Mouse (Mus musculus): ENCODE results near the gene Osbpl5. TPM values are rescaled to one million over a fixed set of nuclear protein-coding genes. Genes with fewer than 3 reads are reported as not detected.

Osbpl5 gene
- polyA plus RNA-seq, 1 experiment from 2014 or later: 2.2 TPM

DNA sequence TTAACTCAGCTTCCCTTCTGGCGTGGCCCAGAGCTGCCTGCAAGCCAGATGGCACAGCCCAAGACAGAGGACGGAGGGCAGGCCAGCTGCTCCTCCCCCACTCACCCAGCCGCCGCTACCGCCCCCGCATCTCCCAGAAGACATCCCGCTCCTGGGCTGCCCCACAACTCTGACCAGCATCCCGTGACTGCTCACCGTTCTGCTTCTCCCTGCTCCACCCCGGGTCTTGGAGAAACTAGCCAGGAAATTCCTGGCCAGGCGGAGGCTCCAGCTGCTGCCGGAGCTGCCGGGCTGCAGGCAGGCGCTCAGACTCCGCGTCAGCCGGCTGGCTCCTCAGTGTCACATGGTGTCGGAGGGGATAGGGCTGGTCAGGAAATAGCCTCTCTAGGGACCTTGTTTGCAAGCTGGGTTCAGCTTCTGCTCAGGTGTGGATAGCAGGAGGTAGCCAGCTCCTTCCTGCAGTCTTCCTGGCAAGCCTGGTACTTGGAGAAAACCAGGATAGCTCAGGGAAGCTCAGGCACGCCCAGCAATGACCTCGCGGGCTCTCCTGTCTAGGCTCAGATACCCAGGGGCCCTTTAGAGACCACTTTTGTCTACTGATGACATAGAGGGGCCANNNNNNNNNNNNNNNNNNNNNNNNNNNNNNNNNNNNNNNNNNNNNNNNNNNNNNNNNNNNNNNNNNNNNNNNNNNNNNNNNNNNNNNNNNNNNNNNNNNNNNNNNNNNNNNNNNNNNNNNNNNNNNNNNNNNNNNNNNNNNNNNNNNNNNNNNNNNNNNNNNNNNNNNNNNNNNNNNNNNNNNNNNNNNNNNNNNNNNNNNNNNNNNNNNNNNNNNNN, 27.4 kb upstream of the Osbpl5 start, which contains the start of gene Mrgpre:
Gene Mrgpre (minus strand): TSS at position 505 of the 834 bp plus-strand sequence.
- ATAC-seq (ENCODE audit: low read depth): peak; percentile 69
- peak within 1 kb of the TSS; percentile 57 for H3K4me2 ChIP-seq (ENCODE audit: low read depth, low read length)
- H3K27ac ChIP-seq (ENCODE audit: low read length): no peak within 1 kb of the TSS
- peak within 1 kb of the TSS; percentile 12; the same call in 1 of the 2 replicates for H3K9ac ChIP-seq (ENCODE audit: low read depth, low read length)
- peak within 1 kb of the TSS; percentile 52 for H3K4me3 ChIP-seq (ENCODE audit: low read depth, low read length)
- WGBS (ENCODE audit: insufficient replicate concordance): 6% methylated on average over 21 of the region's 21 CpGs
- H3K4me1 ChIP-seq (ENCODE audit: control insufficient read depth, low read depth, low read length): no peaks in the 10 kb centered on the region; the same call in 1 of the 2 replicates
- H3K9me3 ChIP-seq (replicated peaks; ENCODE audit: control insufficient read depth, low read length): no peaks in the 10 kb centered on the region
- no peaks in the 10 kb centered on the region for H3K27me3 ChIP-seq (ENCODE audit: control insufficient read depth, insufficient read depth, low read depth, low read length)
- no peaks in the 10 kb centered on the region for H3K36me3 ChIP-seq (ENCODE audit: control insufficient read depth, insufficient read depth)

DNA sequence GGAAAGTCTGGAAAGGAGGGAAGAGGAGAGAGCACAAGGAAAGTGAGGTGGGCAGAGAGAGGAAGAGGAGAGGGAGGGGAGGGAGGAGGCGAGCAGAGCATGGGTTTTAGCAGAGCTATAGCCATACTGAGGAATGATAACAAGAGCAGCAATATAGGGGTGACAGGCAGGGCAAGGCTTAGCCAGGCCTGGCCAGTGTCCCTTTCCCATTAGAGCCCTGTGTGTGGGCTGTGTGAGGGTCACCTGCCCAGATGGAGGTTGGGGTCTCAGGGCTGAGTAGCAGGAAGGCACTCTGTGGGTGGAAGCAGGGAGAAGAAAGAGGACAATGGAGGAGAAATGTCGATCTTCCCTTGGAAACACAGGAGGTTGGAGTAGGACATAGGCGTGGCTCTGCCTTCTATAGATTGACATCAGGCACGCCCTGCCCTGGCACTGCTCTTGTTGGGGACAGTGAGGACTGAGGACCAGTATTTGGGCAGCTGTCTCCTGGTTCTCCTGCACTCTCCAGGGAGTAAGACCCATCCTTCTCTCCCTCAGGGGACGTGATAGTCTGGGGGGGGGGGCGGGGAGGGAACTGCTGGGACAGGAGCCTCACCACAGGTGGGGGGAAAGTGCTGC, 26.7 kb upstream of the Osbpl5 start:
- Histone ChIP-seq H3K27me3 (ENCODE audit: control insufficient read depth, insufficient read depth, low read depth, low read length) (no peaks in the 10 kb centered on the region), H3K4me3 (ENCODE audit: low read depth, low read length) (peak overlapping the region; percentile 52), H3K9me3 (replicated peaks; ENCODE audit: control insufficient read depth, low read length) (no peaks in the 10 kb centered on the region), H3K4me1 (ENCODE audit: control insufficient read depth, low read depth, low read length) (no peaks in the 10 kb centered on the region; the same call in 1 of the 2 replicates), H3K36me3 (ENCODE audit: control insufficient read depth, insufficient read depth) (no peaks in the 10 kb centered on the region), H3K27ac (ENCODE audit: low read length) (no peak overlapping the region), H3K9ac (ENCODE audit: low read depth, low read length) (peak overlapping the region; percentile 12; the same call in 1 of the 2 replicates), H3K4me2 (ENCODE audit: low read depth, low read length) (peak overlapping the region; percentile 57)
- 15% methylated on average over 6 of the region's 6 CpGs for WGBS (ENCODE audit: insufficient replicate concordance)
- ATAC-seq (ENCODE audit: low read depth): no peak; the same call in 1 of the 2 replicates

DNA sequence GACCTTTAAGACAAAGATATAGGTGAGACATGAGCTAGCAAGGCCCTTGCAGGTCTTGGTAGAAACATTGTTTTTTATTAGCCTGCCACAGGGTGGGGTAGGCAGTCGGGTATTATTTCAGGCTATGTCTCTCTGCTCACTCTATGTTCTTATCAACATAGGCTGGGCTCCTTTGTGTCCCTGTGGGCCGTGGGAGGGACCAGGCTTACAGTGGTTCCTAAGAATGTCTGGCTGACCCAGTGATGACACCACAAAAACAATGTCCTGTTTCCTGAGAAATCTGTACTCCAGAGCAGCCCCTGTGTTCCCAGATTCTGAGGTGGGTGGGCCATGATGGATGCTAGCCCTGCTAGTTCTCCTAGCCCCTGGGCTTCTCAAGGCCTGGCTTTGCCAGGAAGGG, 20.6 kb upstream of the Osbpl5 start:
- Histone ChIP-seq H3K27me3 (ENCODE audit: control insufficient read depth, insufficient read depth, low read depth, low read length) (no peaks in the 10 kb centered on the region), H3K4me3 (ENCODE audit: low read depth, low read length) (no peak overlapping the region), H3K4me2 (ENCODE audit: low read depth, low read length) (no peak overlapping the region), H3K9me3 (replicated peaks; ENCODE audit: control insufficient read depth, low read length) (no peaks in the 10 kb centered on the region), H3K4me1 (ENCODE audit: control insufficient read depth, low read depth, low read length) (no peaks in the 10 kb centered on the region), H3K27ac (ENCODE audit: low read length) (no peak overlapping the region), H3K36me3 (ENCODE audit: control insufficient read depth, insufficient read depth) (no peaks in the 10 kb centered on the region), H3K9ac (ENCODE audit: low read depth, low read length) (no peak overlapping the region)
- WGBS (ENCODE audit: insufficient replicate concordance): 28% methylated on average over 2 of the region's 2 CpGs
- ATAC-seq (ENCODE audit: low read depth): no peak

DNA sequence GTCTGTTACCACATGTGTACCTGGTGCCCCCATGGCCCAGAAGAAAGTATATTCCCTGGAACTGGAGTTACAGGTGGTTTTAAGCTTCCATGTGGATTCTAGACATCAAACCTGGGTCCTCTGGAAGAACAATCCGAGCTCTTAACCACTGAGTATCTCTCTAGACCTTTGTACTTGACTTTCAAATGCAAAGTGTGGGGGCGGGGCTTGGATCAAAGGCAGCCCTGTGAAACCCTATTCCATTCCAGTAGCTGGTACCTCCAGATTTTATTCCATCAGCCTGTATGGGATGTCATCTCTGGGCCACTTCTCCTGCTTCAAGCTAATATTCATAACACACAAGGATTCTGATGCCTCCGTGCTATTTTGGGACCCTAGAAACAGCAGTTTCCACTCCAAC, 19.4 kb upstream of the Osbpl5 start:
- Histone ChIP-seq H3K9me3 (replicated peaks; ENCODE audit: control insufficient read depth, low read length) (no peaks in the 10 kb centered on the region), H3K27ac (ENCODE audit: low read length) (no peak overlapping the region), H3K27me3 (ENCODE audit: control insufficient read depth, insufficient read depth, low read depth, low read length) (no peaks in the 10 kb centered on the region), H3K9ac (ENCODE audit: low read depth, low read length) (no peak overlapping the region), H3K4me2 (ENCODE audit: low read depth, low read length) (no peak overlapping the region), H3K4me3 (ENCODE audit: low read depth, low read length) (no peak overlapping the region), H3K36me3 (ENCODE audit: control insufficient read depth, insufficient read depth) (no peaks in the 10 kb centered on the region), H3K4me1 (ENCODE audit: control insufficient read depth, low read depth, low read length) (no peaks in the 10 kb centered on the region)
- 29% methylated on average over 3 of the region's 3 CpGs for WGBS (ENCODE audit: insufficient replicate concordance)
- ATAC-seq (ENCODE audit: low read depth): peak; percentile 69

DNA sequence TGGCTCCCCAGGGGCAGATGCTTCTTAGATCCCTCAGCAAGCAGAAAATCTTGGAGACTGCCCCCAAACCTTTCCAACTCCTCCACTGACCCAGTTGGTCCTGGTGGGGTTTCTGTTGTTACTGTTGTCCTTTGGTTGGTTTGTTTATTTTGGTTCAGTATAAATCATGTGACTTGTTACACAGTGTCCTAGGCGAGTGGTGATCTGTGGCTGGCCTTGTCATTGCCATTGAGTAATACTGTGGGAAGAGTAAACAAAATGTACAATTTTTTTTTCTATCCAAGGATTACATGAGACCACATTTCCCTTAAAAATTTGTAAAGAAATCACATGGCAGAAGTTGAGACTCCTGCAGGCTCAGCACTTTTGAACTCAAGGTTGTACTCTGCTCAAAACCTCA, 12.7 kb upstream of the Osbpl5 start:
- no peaks in the 10 kb centered on the region for H3K36me3 ChIP-seq (ENCODE audit: control insufficient read depth, insufficient read depth)
- H3K9me3 ChIP-seq (replicated peaks; ENCODE audit: control insufficient read depth, low read length): no peaks in the 10 kb centered on the region
- peak; percentile 67 for ATAC-seq (ENCODE audit: low read depth)
- no peaks in the 10 kb centered on the region; the same call in 1 of the 2 replicates for H3K27me3 ChIP-seq (ENCODE audit: control insufficient read depth, insufficient read depth, low read depth, low read length)
- H3K27ac ChIP-seq (ENCODE audit: low read length): no peak overlapping the region
- no peak overlapping the region for H3K4me3 ChIP-seq (ENCODE audit: low read depth, low read length)
- H3K9ac ChIP-seq (ENCODE audit: low read depth, low read length): no peak overlapping the region
- 20% methylated on average over 1 of the region's 1 CpGs for WGBS (ENCODE audit: insufficient replicate concordance)
- H3K4me1 ChIP-seq (ENCODE audit: control insufficient read depth, low read depth, low read length): no peaks in the 10 kb centered on the region
- H3K4me2 ChIP-seq (ENCODE audit: low read depth, low read length): no peak overlapping the region

DNA sequence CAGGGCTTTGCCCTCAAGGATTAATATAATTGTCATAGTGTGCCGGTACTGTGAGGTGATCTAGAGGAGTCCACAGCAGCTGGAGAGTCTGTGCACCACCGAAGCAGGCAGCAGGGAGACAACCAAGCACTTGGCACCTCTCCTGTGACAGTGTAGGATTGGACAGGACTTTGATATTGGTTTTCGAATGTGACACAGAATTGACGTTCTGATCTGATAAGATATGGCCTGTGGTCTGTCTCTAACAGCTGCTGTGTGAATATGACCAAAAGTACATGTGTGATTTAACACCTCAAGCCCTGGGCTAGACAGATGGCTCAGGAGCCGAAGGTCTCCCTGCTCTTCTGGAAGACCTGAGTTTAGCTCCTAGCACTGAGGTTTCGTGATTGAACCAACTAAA, 11.5 kb upstream of the Osbpl5 start:
- Histone ChIP-seq H3K27ac (ENCODE audit: low read length) (no peak overlapping the region), H3K9ac (ENCODE audit: low read depth, low read length) (no peak overlapping the region), H3K4me3 (ENCODE audit: low read depth, low read length) (no peak overlapping the region), H3K27me3 (ENCODE audit: control insufficient read depth, insufficient read depth, low read depth, low read length) (no peaks in the 10 kb centered on the region; the same call in 1 of the 2 replicates), H3K4me1 (ENCODE audit: control insufficient read depth, low read depth, low read length) (no peaks in the 10 kb centered on the region), H3K36me3 (ENCODE audit: control insufficient read depth, insufficient read depth) (no peaks in the 10 kb centered on the region), H3K4me2 (ENCODE audit: low read depth, low read length) (no peak overlapping the region), H3K9me3 (replicated peaks; ENCODE audit: control insufficient read depth, low read length) (no peaks in the 10 kb centered on the region)
- WGBS (ENCODE audit: insufficient replicate concordance): 36% methylated on average over 6 of the region's 6 CpGs
- ATAC-seq (ENCODE audit: low read depth): 0 out of 2 replicates have a peak, but pooled peaks have one; percentile 14

DNA sequence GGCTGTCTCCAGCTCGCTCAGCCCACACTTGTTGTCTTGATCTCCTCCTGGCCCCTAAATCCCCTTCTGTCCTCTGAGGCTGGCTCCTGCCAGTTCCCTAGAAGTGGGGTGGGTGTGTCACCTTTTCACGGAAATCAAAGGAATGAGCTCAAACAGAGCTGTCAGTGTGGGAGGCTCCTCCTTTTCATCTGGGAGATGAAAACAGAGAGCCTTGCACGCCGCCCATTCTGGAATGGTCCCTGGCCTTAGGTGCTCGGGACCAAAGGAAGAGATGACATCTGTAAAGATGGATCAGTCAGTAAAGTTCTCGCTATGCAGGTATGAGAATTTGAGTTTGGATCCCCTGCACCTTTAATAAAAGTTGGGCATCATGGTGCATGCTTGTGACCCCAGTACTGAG, 10.1 kb upstream of the Osbpl5 start, which contains the start of gene Mrgprg:
Gene Mrgprg (minus strand): TSS at position 101 of the 400 bp plus-strand sequence.
- Histone ChIP-seq H3K9me3 (replicated peaks; ENCODE audit: control insufficient read depth, low read length) (no peaks in the 10 kb centered on the region), H3K4me3 (ENCODE audit: low read depth, low read length) (no peak within 1 kb of the TSS), H3K27ac (ENCODE audit: low read length) (no peak within 1 kb of the TSS), H3K36me3 (ENCODE audit: control insufficient read depth, insufficient read depth) (no peaks in the 10 kb centered on the region), H3K4me2 (ENCODE audit: low read depth, low read length) (no peak within 1 kb of the TSS), H3K4me1 (ENCODE audit: control insufficient read depth, low read depth, low read length) (no peaks in the 10 kb centered on the region), H3K27me3 (ENCODE audit: control insufficient read depth, insufficient read depth, low read depth, low read length) (no peaks in the 10 kb centered on the region; the same call in 1 of the 2 replicates), H3K9ac (ENCODE audit: low read depth, low read length) (no peak within 1 kb of the TSS)
- 38% methylated on average over 6 of the region's 6 CpGs for WGBS (ENCODE audit: insufficient replicate concordance)
- no peak for ATAC-seq (ENCODE audit: low read depth)

DNA sequence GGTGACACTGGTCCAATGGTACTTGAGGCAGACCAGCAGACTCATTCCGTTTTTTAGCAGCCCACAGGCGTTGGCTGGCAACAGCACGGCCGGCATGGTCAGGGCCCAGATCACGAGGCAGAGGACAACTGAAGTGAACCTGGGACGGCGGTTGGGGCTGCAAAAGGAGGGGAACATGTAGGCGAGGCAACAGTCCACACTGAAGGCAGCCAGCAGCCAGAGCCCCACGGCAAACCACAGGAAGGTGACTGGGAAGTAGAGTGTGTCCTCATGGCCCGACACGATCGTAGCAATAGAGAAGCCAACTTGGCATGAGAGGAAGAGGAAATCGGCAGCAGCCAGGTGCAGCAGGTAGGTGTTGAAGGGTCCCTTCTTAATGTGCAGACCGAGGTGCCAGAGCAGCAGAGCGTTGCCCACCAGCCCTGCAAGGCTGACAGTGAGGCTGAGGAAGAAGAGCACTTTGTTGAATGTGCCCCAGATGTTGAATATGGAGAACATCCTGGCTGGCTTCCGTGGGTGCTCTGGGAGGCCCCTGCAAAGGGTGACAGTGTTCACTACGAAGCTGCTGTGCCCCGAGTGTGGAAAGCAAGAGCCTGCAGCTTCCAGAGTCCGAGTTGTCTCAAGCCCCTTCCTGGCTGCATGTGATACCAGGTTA, 8.2 kb upstream of the Osbpl5 start:
- Histone ChIP-seq H3K27ac (ENCODE audit: low read length) (no peak overlapping the region), H3K4me3 (ENCODE audit: low read depth, low read length) (no peak overlapping the region), H3K9ac (ENCODE audit: low read depth, low read length) (no peak overlapping the region), H3K27me3 (ENCODE audit: control insufficient read depth, insufficient read depth, low read depth, low read length) (no peaks in the 10 kb centered on the region; the same call in 1 of the 2 replicates), H3K9me3 (replicated peaks; ENCODE audit: control insufficient read depth, low read length) (no peaks in the 10 kb centered on the region), H3K36me3 (ENCODE audit: control insufficient read depth, insufficient read depth) (no peaks in the 10 kb centered on the region), H3K4me2 (ENCODE audit: low read depth, low read length) (no peak overlapping the region), H3K4me1 (ENCODE audit: control insufficient read depth, low read depth, low read length) (no peaks in the 10 kb centered on the region)
- no peak for ATAC-seq (ENCODE audit: low read depth)
- WGBS (ENCODE audit: insufficient replicate concordance): 36% methylated on average over 19 of the region's 19 CpGs
